25 mouse cellular contexts compared by ENCODE assay signal in genomic region chr15:102388942-102389341, GRCm38 (mm10). TPM values are rescaled to one million over a fixed set of nuclear protein-coding genes. Genes with fewer than 3 reads are reported as not detected.
DNase-seq lines count a peak whose midpoint lies in the region; ATAC-seq and TF ChIP-seq lines count a peak whose summit lies in the region.
"Had no signal": no experiment of that assay in that cellular context is flagged by ENCODE, and none has a peak within 500 bp of the region (broad histone marks: within the 10 kb centered on the region; RNA-seq: fewer than 3 reads in every experiment).

No protein-coding gene starts in this region.

- in situ Hi-C loops in ES-E14 (cut with MboI; ENCODE audit: low sequenced_read_pairs in 2 of 2, unreplicated experiment in 2 of 2), result no loop called here

- no peak for DNase-seq in heart, adult 2 months
- no peak for DNase-seq in heart, adult 18-20 months
- DNase-seq in ES-E14 (ENCODE audit: low read depth, low spot score), result no peak
- DNase-seq in ovary, postnatal 10 days (ENCODE audit: low spot score), result no peak
- no peak for DNase-seq in testis, postnatal 10 days (ENCODE audit: low spot score)
- DNase-seq: adrenal gland, adult 2 months; adrenal gland, postnatal 25 days; cerebellum, adult 18-20 months; cerebellum, postnatal 14 days; embryo, embryonic 11 days; gastrocnemius, postnatal 25 days; heart, postnatal 14 days; kidney, adult 18-20 months had no signal

- H3K79me2 ChIP-seq in heart, adult 2 months (replicated peaks; ENCODE audit: control insufficient read depth, insufficient read depth, low read length), result no peaks in the 10 kb centered on the region

- H3K4me1 ChIP-seq in heart, adult 2 months (ENCODE audit: control insufficient read depth, insufficient read depth, low read length), result peaks cover 5% of the 10 kb centered on the region
- peaks cover 6 to 21% of the 10 kb centered on the region in 2 experiments; a peak in 3 of 4 replicates for H3K4me1 ChIP-seq in ES-E14 (ENCODE audit: control insufficient read depth in 2 of 2, insufficient read depth in 2 of 2, low read length in 2 of 2, poor library complexity in 1 of 2)

- peak; percentile 46; the same call in 1 of the 2 replicates for ATAC-seq in erythroblast, adult 5-6 weeks (replicated peaks; ENCODE audit: low FRiP score, poor library complexity, severe bottlenecking)
- ATAC-seq: CD4-positive, CD25-positive, alpha-beta regulatory T cell, adult 4 months; forebrain, embryonic 16.5 days; intestine, embryonic 15.5 days had no signal

- no peaks in the 10 kb centered on the region for H3K27me3 ChIP-seq in heart, adult 2 months (ENCODE audit: control insufficient read depth, insufficient read depth, low read length)
- H3K27me3 ChIP-seq: embryonic facial prominence, embryonic 15.5 days; forebrain, embryonic 12.5 days; heart, embryonic 15.5 days; intestine, embryonic 15.5 days had no signal

- H3K36me3 ChIP-seq in heart, adult 2 months (ENCODE audit: control insufficient read depth, insufficient read depth, low read length), result peaks cover 3% of the 10 kb centered on the region; the same call in 1 of the 2 replicates
- H3K36me3 ChIP-seq in ES-E14 (ENCODE audit: control insufficient read depth, insufficient read depth, low read length, poor library complexity, severe bottlenecking), result no peaks in the 10 kb centered on the region
- H3K36me3 ChIP-seq: embryonic facial prominence, embryonic 15.5 days; forebrain, embryonic 12.5 days; heart, embryonic 15.5 days; hindbrain, embryonic 10.5 days; intestine, embryonic 15.5 days had no signal

- 69% methylated on average over 3 of the region's 3 CpGs for WGBS in heart, adult 2 months

- H3K9ac ChIP-seq in heart, adult 2 months (ENCODE audit: low read depth, low read length), result no peak overlapping the region
- no peak overlapping the region for H3K9ac ChIP-seq in ES-E14 (ENCODE audit: insufficient read depth, low read depth, low read length, poor library complexity, severe bottlenecking)
- H3K9ac ChIP-seq: embryonic facial prominence, embryonic 15.5 days; forebrain, embryonic 12.5 days; heart, embryonic 15.5 days; hindbrain, embryonic 14.5 days; intestine, embryonic 15.5 days had no signal

- no peak for TF ChIP-seq EP300 in heart, adult 2 months (IDR thresholded peaks at IDR 0.05; ENCODE audit: insufficient read depth, low read depth, low read length)

- no peak for TF ChIP-seq CTCF in heart, adult 2 months (IDR thresholded peaks at IDR 0.05)

- no peak for TF ChIP-seq POLR2A in heart, adult 2 months (IDR thresholded peaks at IDR 0.05; ENCODE audit: insufficient read depth, low read depth, low read length)

- no peak overlapping the region for H3K4me3 ChIP-seq in heart, adult 2 months
- no peak overlapping the region for H3K4me3 ChIP-seq in ES-E14 (ENCODE audit: insufficient read depth in 1 of 2, low read depth in 1 of 2, low read length in 2 of 2, poor library complexity in 1 of 2, severe bottlenecking in 1 of 2)
- H3K4me3 ChIP-seq: embryonic facial prominence, embryonic 15.5 days; forebrain, embryonic 12.5 days; heart, embryonic 15.5 days; hindbrain, embryonic 10.5 days; intestine, embryonic 15.5 days had no signal

- H3K27ac ChIP-seq in heart, adult 2 months, result peak overlapping the region; percentile 13; the same call in 1 of the 2 replicates
- peak overlapping the region; percentile 6; the same call in 1 of the 2 replicates for H3K27ac ChIP-seq in ES-E14 (ENCODE audit: insufficient read depth, low read depth, low read length, poor library complexity, severe bottlenecking)
- H3K27ac ChIP-seq: embryonic facial prominence, embryonic 15.5 days; forebrain, embryonic 12.5 days; heart, embryonic 15.5 days; hindbrain, embryonic 10.5 days; hindbrain, embryonic 14.5 days; intestine, embryonic 15.5 days had no signal

- H3K9me3 ChIP-seq in ES-E14 (ENCODE audit: control insufficient read depth, insufficient read depth, low read depth, low read length), result no peaks in the 10 kb centered on the region
- H3K9me3 ChIP-seq: embryonic facial prominence, embryonic 15.5 days; forebrain, embryonic 12.5 days; heart, embryonic 15.5 days; hindbrain, embryonic 10.5 days; intestine, embryonic 15.5 days had no signal

- intact Hi-C loops in heart, adult 2 months (cut with DNase I), result loop anchor here (10.0 kb wide), 1 partner anchor 136 kb away; the partner anchor contains the start of gene Npff

TF ChIP-seq in ES-E14, 5 proteins besides CTCF, POLR2A, EP300 and RAD21:
- no peak for TF ChIP-seq HCFC1 (IDR thresholded peaks at IDR 0.05; ENCODE audit: borderline replicate concordance, insufficient read depth, low read length)
- no peak for TF ChIP-seq ZC3H11A (IDR thresholded peaks at IDR 0.05; ENCODE audit: borderline replicate concordance, low read depth, low read length)
- no peak for TF ChIP-seq ZNF384 (IDR thresholded peaks at IDR 0.05; ENCODE audit: low read depth, low read length)
- TF ChIP-seq CHD2 (IDR thresholded peaks at IDR 0.05; ENCODE audit: low read depth, low read length), result no peak
- peak; percentile 76 for TF ChIP-seq MAFK (IDR thresholded peaks at IDR 0.05; ENCODE audit: insufficient read depth, low read depth, low read length)

RNA-seq across cellular contexts. Expression of gene Sp1, which starts 17.0 kb away (rescaled TPM):
- 10 to 100 TPM; 36.5 to 41.5 TPM for total RNA-seq in heart, adult 2 months (2021)
- 9.6 and 17.3 TPM in 2 replicates for polyA plus RNA-seq in heart, adult 2 months (2012; rRNA removed)
- 10 to 100 TPM; 31.9 to 39.6 TPM for total RNA-seq in heart, adult 18-20 months (2021)
- 93.4 and 130 TPM in 2 replicates for total RNA-seq in ES-E14 (2012; rRNA removed)
- 42.2 and 66.3 TPM in 2 replicates for total RNA-seq in erythroblast, adult 5-6 weeks (2015; ENCODE audit: low replicate concordance)
- 20.2 and 23.1 TPM in 2 replicates for total RNA-seq in erythroblast, adult 5-6 weeks (2017; ENCODE audit: low replicate concordance)

RNA-seq across cellular contexts. Expression of gene Sp7, which starts 22.0 kb away (rescaled TPM):
- total RNA-seq in heart, adult 2 months (2021), result not detected
- 0.06 TPM in 1 of 2 replicates, not detected in the other for polyA plus RNA-seq in heart, adult 2 months (2012; rRNA removed)
- not detected for total RNA-seq in heart, adult 18-20 months (2021)
- 0.09 TPM in 1 of 2 replicates, not detected in the other for total RNA-seq in ES-E14 (2012; rRNA removed)
- total RNA-seq in erythroblast, adult 5-6 weeks (2015; ENCODE audit: low replicate concordance), result not detected in 2 replicates
- not detected in 2 replicates for total RNA-seq in erythroblast, adult 5-6 weeks (2017; ENCODE audit: low replicate concordance)
- total RNA-seq: common myeloid progenitor, adult 5-6 weeks; gastrocnemius, postnatal 25 days; granulocyte monocyte progenitor cell, adult 5-6 weeks; heart, postnatal 14 days had no signal
- polyA plus RNA-seq: CD4-positive, CD25-positive, alpha-beta regulatory T cell, adult 4 months had no signal

RNA-seq across cellular contexts. Expression of gene Aaas, which starts 38.4 kb away (rescaled TPM):
- 10 to 100 TPM; 10.8 to 13.2 TPM for total RNA-seq in heart, adult 2 months (2021)
- 22.1 and 26.2 TPM in 2 replicates for polyA plus RNA-seq in heart, adult 2 months (2012; rRNA removed)
- total RNA-seq in heart, adult 18-20 months (2021), result 10 to 100 TPM in 1 of 2 experiments, 1 to 10 TPM in 1; 9.8 to 12.1 TPM
- total RNA-seq in ES-E14 (2012; rRNA removed), result 69.2 and 86.0 TPM in 2 replicates
- 30.3 and 60.7 TPM in 2 replicates for total RNA-seq in erythroblast, adult 5-6 weeks (2015; ENCODE audit: low replicate concordance)
- 11.7 and 49.7 TPM in 2 replicates for total RNA-seq in erythroblast, adult 5-6 weeks (2017; ENCODE audit: low replicate concordance)

RNA-seq across cellular contexts. Expression of gene Amhr2, which starts 56.2 kb away (rescaled TPM):
- total RNA-seq in heart, adult 2 months (2021), result under 1 TPM; 0.36 to 0.60 TPM
- 0.31 and 0.44 TPM in 2 replicates for polyA plus RNA-seq in heart, adult 2 months (2012; rRNA removed)
- under 1 TPM; 0.39 to 0.97 TPM for total RNA-seq in heart, adult 18-20 months (2021)
- 5.6 and 16.5 TPM in 2 replicates for total RNA-seq in ES-E14 (2012; rRNA removed)
- not detected in 2 replicates for total RNA-seq in erythroblast, adult 5-6 weeks (2015; ENCODE audit: low replicate concordance)
- total RNA-seq in erythroblast, adult 5-6 weeks (2017; ENCODE audit: low replicate concordance), result not detected in 2 replicates
- total RNA-seq: common myeloid progenitor, adult 5-6 weeks; granulocyte monocyte progenitor cell, adult 5-6 weeks had no signal
- polyA plus RNA-seq: embryonic facial prominence, embryonic 11.5 days had no signal

RNA-seq across cellular contexts. Expression of gene Myg1, which starts 57.4 kb away (rescaled TPM):
- total RNA-seq in heart, adult 2 months (2021), result 10 to 100 TPM; 19.0 to 24.1 TPM
- polyA plus RNA-seq in heart, adult 2 months (2012; rRNA removed), result 27.8 and 36.7 TPM in 2 replicates
- total RNA-seq in heart, adult 18-20 months (2021), result 10 to 100 TPM; 25.0 to 26.0 TPM
- 84.7 and 109 TPM in 2 replicates for total RNA-seq in ES-E14 (2012; rRNA removed)
- total RNA-seq in erythroblast, adult 5-6 weeks (2015; ENCODE audit: low replicate concordance), result 9.4 and 10.0 TPM in 2 replicates
- 14.3 and 14.9 TPM in 2 replicates for total RNA-seq in erythroblast, adult 5-6 weeks (2017; ENCODE audit: low replicate concordance)
